Mouse (Mus musculus) intestine, embryonic 16.5 days (tissue): ENCODE data around the gene Fndc9. TPM values are rescaled to one million over a fixed set of nuclear protein-coding genes. Genes with fewer than 3 reads are reported as not detected.
A peak's percentile ranks its signal among the peaks of the same experiment; 100 is the strongest.

Source experiments
- ATAC-seq: fragments of 200-750 bp; cut with Nextera tagmentation; 2 replicates; pipeline ENCODE4 v1.8.0; 2017; ENCODE audit warnings: moderate TSS enrichment, moderate library complexity
- H3K27ac ChIP-seq: fragments of 300-500 bp; sonication (generic); 2 replicates; pipeline ENCODE4 v1.5.1; 2014; ENCODE audit warnings: mild to moderate bottlenecking, low read length
- H3K27me3 ChIP-seq: fragments of 300-500 bp; sonication (generic); replicated peaks from 2 replicates; pipeline ENCODE4 v1.6.1; 2014; ENCODE audit warnings: low read length, control low read depth, mixed read lengths; ENCODE audit not compliant: control insufficient read depth, insufficient read depth
- H3K36me3 ChIP-seq: fragments of 300-500 bp; sonication (generic); 2 replicates; pipeline ENCODE4 v1.6.1; 2014; ENCODE audit warnings: low read length, control low read depth; ENCODE audit not compliant: control insufficient read depth, insufficient read depth
- H3K4me1 ChIP-seq: fragments of 300-500 bp; sonication (generic); 2 replicates; pipeline ENCODE4 v1.6.1; 2014; ENCODE audit warnings: low read length, control low read depth, mixed read lengths; ENCODE audit not compliant: control insufficient read depth, insufficient read depth
- H3K4me2 ChIP-seq: fragments of 300-500 bp; sonication (generic); 2 replicates; pipeline ENCODE4 v1.6.1; 2014; ENCODE audit warnings: low read depth, low read length, control low read depth
- H3K4me3 ChIP-seq: fragments of 300-500 bp; sonication (generic); 2 replicates; pipeline ENCODE4 v1.5.1; 2014; ENCODE audit warnings: mild to moderate bottlenecking, low read length
- H3K9ac ChIP-seq: fragments of 300-500 bp; sonication (generic); 2 replicates; pipeline ENCODE4 v1.6.1; 2014; ENCODE audit warnings: low read depth, low read length
- H3K9me3 ChIP-seq: fragments of 300-500 bp; sonication (generic); 2 replicates; pipeline ENCODE4 v1.6.1; 2016; ENCODE audit warnings: low read length, control low read depth; ENCODE audit not compliant: control insufficient read depth
- WGBS: fragments of 180-500 bp; shearing (Covaris S2); extraction: QIAGEN DNeasy Blood & Tissue Kit; methylation state at CpG from one replicate; pipeline ENCODE4 v1.1.7; 2014; 5-methylcytosine and 5-hydroxymethylcytosine counted together
- polyA plus RNA-seq: library from polyadenylated mRNA; unstranded; fragments of >200 nt; fragmentation: Nextera tagmentation; extraction: Ambion mirVana; gene quantifications from 2 replicates; pipeline ENCODE4 v1.2.1, GENCODE M21; 2015

Gene Fndc9
- polyA plus RNA-seq, 1 experiment from 2014 or later: 0.09 TPM

GRCm38 (mm10) chr11:46211858-46212257 lies 23.5 kb upstream of the Fndc9 start:
- Histone ChIP-seq H3K36me3 (no peaks in the 10 kb centered on the region), H3K4me2 (no peak overlapping the region), H3K4me1 (peaks cover 41% of the 10 kb centered on the region), H3K4me3 (no peak overlapping the region), H3K9me3 (no peaks in the 10 kb centered on the region), H3K27ac (peak overlapping the region; percentile 87), H3K9ac (peak overlapping the region; percentile 16; the same call in 1 of the 2 replicates), H3K27me3 (no peaks in the 10 kb centered on the region)
- peak; percentile 63 for ATAC-seq
- WGBS: 22% methylated on average over 3 of the region's 3 CpGs

- Histone ChIP-seq H3K4me1 (peaks cover 41% of the 10 kb centered on the region), H3K4me3 (no peak overlapping the region), H3K27ac (peak overlapping the region; percentile 99), H3K9ac (peak overlapping the region; percentile 66), H3K9me3 (no peaks in the 10 kb centered on the region), H3K4me2 (no peak overlapping the region), H3K36me3 (no peaks in the 10 kb centered on the region), H3K27me3 (no peaks in the 10 kb centered on the region)
- 36% methylated on average over 5 of the region's 5 CpGs for WGBS
- peak; percentile 70 for ATAC-seq
Measured at GRCm38 (mm10) chr11:46213844-46214243, 21.5 kb upstream of the Fndc9 start.

- Histone ChIP-seq H3K4me1 (peaks cover 41% of the 10 kb centered on the region), H3K4me3 (no peak overlapping the region), H3K4me2 (no peak overlapping the region), H3K27me3 (no peaks in the 10 kb centered on the region), H3K36me3 (no peaks in the 10 kb centered on the region), H3K9me3 (no peaks in the 10 kb centered on the region), H3K9ac (peak overlapping the region; percentile 66), H3K27ac (peak overlapping the region; percentile 99)
- ATAC-seq: peak; percentile 21
- 26% methylated on average over 14 of the region's 14 CpGs for WGBS
Measured at GRCm38 (mm10) chr11:46214368-46215230, 20.7 kb upstream of the Fndc9 start.

- no peak overlapping the region for H3K4me3 ChIP-seq
- peaks cover 41% of the 10 kb centered on the region for H3K4me1 ChIP-seq
- no peaks in the 10 kb centered on the region for H3K9me3 ChIP-seq
- no peaks in the 10 kb centered on the region for H3K27me3 ChIP-seq
- peak overlapping the region; percentile 66 for H3K9ac ChIP-seq
- peak overlapping the region; percentile 99 for H3K27ac ChIP-seq
- no peaks in the 10 kb centered on the region for H3K36me3 ChIP-seq
- peak; percentile 62 for ATAC-seq
- H3K4me2 ChIP-seq: no peak overlapping the region
- WGBS: 10% methylated on average over 3 of the region's 3 CpGs
Measured at GRCm38 (mm10) chr11:46215354-46215753, 20.0 kb upstream of the Fndc9 start.

GRCm38 (mm10) chr11:46216669-46217068 lies 18.7 kb upstream of the Fndc9 start:
- Histone ChIP-seq H3K9me3 (no peaks in the 10 kb centered on the region), H3K27ac (no peak overlapping the region), H3K27me3 (no peaks in the 10 kb centered on the region), H3K4me1 (peaks cover 32% of the 10 kb centered on the region), H3K36me3 (no peaks in the 10 kb centered on the region), H3K4me3 (no peak overlapping the region), H3K4me2 (no peak overlapping the region), H3K9ac (no peak overlapping the region)
- ATAC-seq: no peak
- 71% methylated on average over 7 of the region's 7 CpGs for WGBS

- Histone ChIP-seq H3K9me3 (no peaks in the 10 kb centered on the region), H3K4me1 (peaks cover 27% of the 10 kb centered on the region), H3K4me3 (no peak overlapping the region), H3K4me2 (no peak overlapping the region), H3K9ac (no peak overlapping the region), H3K36me3 (no peaks in the 10 kb centered on the region), H3K27ac (no peak overlapping the region), H3K27me3 (no peaks in the 10 kb centered on the region)
- 87% methylated on average over 9 of the region's 9 CpGs for WGBS
- no peak for ATAC-seq
Measured at GRCm38 (mm10) chr11:46217686-46218085, 17.6 kb upstream of the Fndc9 start.

GRCm38 (mm10) chr11:46218584-46218983 lies 16.7 kb upstream of the Fndc9 start:
- WGBS: 48% methylated on average over 5 of the region's 5 CpGs

GRCm38 (mm10) chr11:46219380-46219779 lies 16.0 kb upstream of the Fndc9 start:
- no peak overlapping the region for H3K9ac ChIP-seq
- ATAC-seq: no peak
- no peaks in the 10 kb centered on the region for H3K27me3 ChIP-seq

More at GRCm38 (mm10) chr11:46218584-46218983, 16.7 kb upstream of the Fndc9 start:
- Histone ChIP-seq H3K4me1 (peaks cover 18% of the 10 kb centered on the region), H3K9ac (no peak overlapping the region), H3K27me3 (no peaks in the 10 kb centered on the region), H3K4me3 (no peak overlapping the region), H3K4me2 (no peak overlapping the region), H3K9me3 (no peaks in the 10 kb centered on the region), H3K36me3 (no peaks in the 10 kb centered on the region; the same call in 1 of the 2 replicates), H3K27ac (no peak overlapping the region)
- ATAC-seq: no peak

GRCm38 (mm10) chr11:46220211-46220610 lies 15.1 kb upstream of the Fndc9 start:
- Histone ChIP-seq H3K36me3 (no peaks in the 10 kb centered on the region; the same call in 1 of the 2 replicates), H3K9ac (no peak overlapping the region), H3K27ac (no peak overlapping the region), H3K27me3 (no peaks in the 10 kb centered on the region), H3K4me1 (0 out of 2 replicates have a peak, but pooled peaks cover 3% of the 10 kb centered on the region), H3K4me3 (no peak overlapping the region), H3K4me2 (no peak overlapping the region), H3K9me3 (no peaks in the 10 kb centered on the region)
- WGBS: 73% methylated on average over 2 of the region's 2 CpGs
- ATAC-seq: no peak

More at GRCm38 (mm10) chr11:46219380-46219779, 16.0 kb upstream of the Fndc9 start:
- H3K9me3 ChIP-seq: no peaks in the 10 kb centered on the region
- H3K27ac ChIP-seq: no peak overlapping the region
- H3K4me2 ChIP-seq: no peak overlapping the region
- H3K4me1 ChIP-seq: peaks cover 10% of the 10 kb centered on the region
- no peak overlapping the region for H3K4me3 ChIP-seq
- 87% methylated on average over 9 of the region's 9 CpGs for WGBS
- H3K36me3 ChIP-seq: no peaks in the 10 kb centered on the region; the same call in 1 of the 2 replicates
